Mouse (Mus musculus): Measurements from ENCODE around the gene Scrn2.
A peak's percentile ranks its signal among the peaks of the same experiment; 100 is the strongest.

The Scrn2 gene

GRCm38 (mm10) chr11:97029686-97030417, at the start of gene Scrn2:
TSS of gene Scrn2 (plus strand) at chr11:97029938.
- peak; percentile 83 to 91 for DNase-seq

- DNase-seq: no peak
These were observed 49.7 kb upstream of the Scrn2 start for GRCm38 (mm10) chr11:96980021-96980420.

- no peak for DNase-seq
These were observed 48.3 kb upstream of the Scrn2 start for GRCm38 (mm10) chr11:96981461-96981860.

DNA sequence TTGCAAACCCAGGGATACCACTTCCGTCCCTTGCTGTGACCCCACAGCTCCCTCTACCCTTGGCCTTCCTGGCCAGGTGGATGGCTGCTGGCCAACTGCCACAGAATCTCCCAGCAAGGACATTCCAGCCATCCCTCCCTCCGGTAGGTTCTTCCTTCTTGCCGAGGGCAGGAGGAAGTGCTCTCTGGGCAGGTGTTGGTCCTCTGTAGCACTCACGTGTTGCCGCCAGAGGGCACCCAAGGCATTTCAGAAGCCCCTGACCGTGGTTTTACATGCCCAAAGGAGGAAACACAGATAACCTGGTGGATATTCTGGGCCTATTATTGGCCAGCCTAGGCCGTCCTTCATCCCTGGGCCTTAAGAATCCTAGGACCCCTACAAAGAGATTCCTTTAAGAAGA, 47.4 kb upstream of the Scrn2 start:
- DNase-seq: peak; percentile 87 to 89

- DNase-seq: no peak
These were observed 46.9 kb upstream of the Scrn2 start, which contains the start of gene Sp2 for GRCm38 (mm10) chr11:96982859-96983258. TSS of gene Sp2 (minus strand) at chr11:96982959.

- no peak for DNase-seq
These were observed 44.8 kb upstream of the Scrn2 start for GRCm38 (mm10) chr11:96984903-96985302.

DNA sequence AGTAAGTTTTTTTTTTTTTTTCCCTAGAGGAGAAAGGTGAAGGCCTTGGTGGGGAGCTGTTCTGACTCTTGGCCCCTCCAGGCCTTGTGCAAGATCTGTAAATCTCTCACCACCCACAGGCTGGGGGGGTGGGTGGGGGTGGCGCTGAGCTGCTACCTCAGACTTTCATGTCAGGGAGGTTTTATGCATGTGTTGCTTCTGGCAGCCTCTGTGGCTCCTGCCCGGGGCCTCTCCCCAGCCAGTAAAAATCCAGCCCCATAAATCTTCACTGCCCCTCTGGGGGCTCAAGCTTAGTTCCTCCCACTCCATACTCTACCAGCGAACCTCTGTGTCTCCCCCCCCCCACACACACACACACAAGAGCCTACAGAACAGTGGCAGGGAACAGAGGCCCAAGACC, 43.3 kb upstream of the Scrn2 start:
- no peak for DNase-seq

DNA sequence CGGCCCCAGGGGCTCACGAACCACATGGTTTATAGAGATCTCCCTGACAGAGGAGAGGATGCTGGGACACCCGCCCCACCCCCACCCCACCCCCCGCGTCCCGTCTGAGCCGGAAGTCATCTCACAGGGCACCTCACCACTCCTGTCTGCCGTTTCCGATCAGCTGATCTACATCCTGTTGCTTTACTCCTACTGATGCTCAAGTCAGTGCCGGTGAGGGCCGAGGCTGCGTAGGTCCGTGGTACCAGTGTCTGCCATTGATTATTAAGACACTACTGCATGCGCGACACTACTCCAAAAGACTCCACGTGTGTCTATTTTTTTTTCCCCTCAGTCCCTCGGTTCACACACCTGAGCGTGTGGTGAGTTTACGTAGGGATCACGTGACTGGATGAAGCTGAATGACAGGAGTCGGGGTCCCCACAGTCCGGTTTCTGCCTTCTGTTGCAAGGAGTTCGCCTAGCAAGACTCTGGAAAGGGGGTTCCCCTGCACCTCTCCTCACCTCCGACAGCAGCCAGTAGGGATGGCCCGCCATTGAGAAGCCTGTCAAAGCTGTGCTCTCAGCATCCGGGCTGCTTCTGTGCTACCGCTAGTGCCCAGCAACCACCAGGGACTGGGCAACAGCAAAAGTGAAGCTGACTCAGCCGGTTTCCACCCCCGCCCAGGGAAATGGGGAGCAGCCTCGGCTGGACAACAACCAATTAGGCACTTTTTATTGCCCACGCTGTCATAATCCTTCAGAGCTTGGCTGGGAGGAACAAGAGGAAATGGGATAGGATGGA, 41.7 kb upstream of the Scrn2 start:
- peak in 1 of 2 experiments; percentile 22 for DNase-seq

GRCm38 (mm10) chr11:96991501-96991900, 38.2 kb upstream of the Scrn2 start:
- no peak for DNase-seq

- no peak for DNase-seq
These were observed 36.9 kb upstream of the Scrn2 start for GRCm38 (mm10) chr11:96992722-96993311.

GRCm38 (mm10) chr11:96995031-96995430, 34.7 kb upstream of the Scrn2 start:
- no peak for DNase-seq

DNA sequence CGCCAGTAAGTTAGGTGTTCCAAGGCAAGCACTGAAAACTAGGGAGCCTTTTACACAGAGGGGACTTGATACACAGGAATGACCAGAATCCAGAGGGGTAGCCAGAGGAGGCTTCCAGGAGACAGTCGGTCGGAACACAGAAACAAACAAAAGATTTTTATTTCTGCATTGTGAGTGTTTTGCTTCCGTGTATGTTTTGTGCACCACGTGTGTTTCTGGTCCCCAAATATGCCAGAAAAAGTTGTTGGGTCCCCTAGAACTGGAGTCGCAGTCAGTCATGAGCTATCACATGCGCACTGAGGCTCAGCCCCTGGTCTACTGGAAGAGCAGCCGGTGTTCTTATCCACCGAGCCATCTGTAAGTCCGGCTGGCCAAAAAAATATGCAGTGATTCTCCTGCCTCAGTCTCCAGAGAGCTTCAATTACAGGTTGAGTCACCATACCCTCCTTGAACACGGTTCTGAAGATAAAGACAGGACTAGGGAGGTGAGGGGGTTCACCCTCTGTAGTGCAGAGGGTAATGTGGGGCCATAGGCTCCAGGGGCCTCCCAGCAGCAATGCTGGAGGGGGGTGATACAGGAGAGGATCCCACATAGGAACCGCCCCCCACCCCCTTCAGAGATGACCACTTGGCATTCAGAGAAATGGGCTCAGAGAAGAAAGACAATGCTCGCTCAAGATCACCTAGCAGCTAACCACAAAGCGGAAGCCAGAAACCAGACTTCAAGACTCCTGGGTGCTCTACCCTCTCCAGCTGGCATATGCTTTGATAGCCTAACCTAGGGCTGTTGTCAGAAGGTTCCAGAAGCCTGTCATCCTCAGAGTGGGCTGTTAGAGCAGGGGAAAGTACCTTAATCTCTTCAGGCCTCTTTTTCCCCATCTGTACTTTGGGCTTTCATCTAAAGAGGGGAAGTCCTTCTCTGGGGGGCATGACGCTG, 33.6 kb upstream of the Scrn2 start:
- no peak for DNase-seq

DNA sequence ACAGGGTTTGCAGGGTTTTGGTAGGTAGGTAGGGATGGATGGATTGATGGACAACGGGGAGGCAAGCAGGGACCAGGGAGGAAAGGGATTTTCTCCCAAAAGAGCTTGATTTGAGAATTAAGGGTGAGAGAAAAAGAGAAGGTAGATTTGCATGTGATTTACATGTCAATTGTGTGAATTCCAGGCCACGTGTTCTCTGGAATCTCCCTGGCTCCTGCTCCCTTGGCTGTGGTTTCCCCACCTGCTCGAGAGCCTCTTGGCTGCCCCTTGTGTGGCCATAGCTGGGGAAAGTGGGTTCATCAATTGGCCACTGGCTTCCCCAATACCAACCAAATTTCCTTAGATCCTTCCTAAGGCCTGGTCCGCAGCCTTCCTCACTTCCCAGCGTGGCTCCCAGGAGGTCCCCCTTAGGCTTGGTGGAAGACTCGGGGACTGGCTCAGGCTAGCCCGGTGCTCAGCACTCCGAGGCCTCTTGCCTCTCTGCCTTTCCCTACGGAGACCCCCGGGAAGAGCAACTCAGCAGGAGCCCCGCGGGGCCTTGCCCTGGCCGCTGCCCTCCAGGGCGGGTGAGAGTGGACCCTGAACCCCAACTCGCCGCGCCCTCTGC, 32.9 kb upstream of the Scrn2 start:
- DNase-seq: no peak

DNA sequence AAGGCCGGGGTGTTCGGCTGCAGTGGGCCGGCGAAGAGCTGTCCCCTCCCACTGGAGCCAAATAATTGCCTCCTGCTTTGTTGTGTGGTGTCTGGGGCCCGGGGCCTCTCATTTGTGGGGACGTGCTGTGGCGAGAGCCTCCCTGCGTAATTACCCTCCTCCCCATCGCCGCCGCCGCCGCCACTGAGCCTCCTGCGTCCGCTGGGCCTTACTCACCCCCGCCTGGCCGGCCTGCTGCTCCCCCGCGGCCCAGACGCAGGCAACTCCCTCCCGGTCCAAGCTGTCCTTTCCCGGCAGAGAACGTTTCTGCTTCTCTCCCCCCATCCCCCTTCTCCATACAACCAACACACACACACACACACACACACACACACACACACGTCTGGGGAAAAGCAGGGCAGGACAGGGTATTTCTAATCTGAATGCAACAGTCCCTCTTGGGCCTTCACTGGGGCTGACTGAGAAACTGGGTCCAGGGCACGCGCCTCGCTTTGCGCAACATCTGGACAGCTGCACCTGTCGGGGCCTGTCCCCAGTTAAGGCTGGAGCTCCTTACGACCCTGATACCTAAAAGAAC, 32.3 kb upstream of the Scrn2 start:
- peak; percentile 69 to 74 for DNase-seq

- DNase-seq: no peak
These were observed 26.6 kb upstream of the Scrn2 start for GRCm38 (mm10) chr11:97003170-97003569.

DNA sequence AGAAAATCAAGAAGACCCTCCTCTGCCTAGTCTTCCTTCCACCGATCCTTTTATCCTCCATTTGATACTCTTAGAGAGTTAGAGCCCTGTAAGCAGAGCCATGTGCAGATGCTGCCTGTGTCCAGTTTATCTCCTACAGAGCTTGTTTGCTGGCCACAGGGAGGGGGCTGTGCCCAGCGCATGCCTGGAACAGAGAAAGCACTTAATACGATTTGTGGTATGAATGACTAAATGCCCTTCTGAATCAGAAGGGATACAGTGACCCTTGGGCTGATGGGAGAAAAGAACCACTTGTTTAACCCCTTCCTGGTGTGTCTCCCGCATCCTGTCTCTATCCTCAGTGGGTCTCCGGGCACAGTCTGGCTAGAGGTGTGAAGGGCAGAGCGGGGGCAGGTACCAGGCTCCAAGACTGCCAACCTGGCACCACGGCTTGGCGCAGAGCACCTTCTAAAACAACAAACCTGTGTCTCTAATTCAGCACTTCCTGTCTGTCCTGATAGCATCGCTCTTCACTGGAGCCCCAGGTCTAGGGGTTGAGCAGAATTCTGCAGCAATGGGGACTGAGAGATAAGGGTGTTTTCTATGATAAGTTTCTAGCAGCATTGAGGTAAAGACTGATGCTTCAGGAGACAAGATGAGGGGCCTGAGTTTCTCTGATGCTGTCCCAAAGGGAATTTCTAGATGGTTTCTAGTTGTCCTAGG, 22.5 kb upstream of the Scrn2 start:
- DNase-seq: no peak

DNA sequence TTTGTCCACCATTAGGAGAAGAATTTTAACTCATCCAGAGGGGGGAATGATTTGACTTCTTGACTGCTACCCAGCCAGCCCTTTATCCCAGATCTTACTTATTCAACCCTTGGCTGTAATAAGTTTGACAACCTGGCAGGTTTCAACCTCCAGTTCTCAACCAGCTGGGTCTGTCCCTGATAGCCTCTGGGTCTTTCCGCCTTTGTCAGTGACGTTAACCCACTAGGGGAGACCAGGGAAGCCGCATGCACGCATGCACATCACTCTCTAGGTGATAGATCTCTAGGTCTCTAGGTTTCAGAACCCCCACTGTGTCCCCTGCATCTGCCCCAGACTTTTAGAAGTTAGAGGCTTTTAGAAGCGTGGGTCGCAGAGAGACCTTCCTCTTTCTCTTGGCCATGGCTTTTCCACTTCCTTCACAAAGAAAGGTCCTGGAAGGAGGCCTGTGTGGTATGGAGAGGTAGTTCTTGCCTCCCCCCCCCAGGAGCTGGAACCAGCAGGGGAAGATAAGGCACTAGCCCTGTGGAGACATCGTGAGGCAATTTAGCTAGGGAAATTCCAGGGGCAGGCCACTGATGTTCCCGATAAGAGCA, 20.4 kb upstream of the Scrn2 start:
- no peak for DNase-seq

DNA sequence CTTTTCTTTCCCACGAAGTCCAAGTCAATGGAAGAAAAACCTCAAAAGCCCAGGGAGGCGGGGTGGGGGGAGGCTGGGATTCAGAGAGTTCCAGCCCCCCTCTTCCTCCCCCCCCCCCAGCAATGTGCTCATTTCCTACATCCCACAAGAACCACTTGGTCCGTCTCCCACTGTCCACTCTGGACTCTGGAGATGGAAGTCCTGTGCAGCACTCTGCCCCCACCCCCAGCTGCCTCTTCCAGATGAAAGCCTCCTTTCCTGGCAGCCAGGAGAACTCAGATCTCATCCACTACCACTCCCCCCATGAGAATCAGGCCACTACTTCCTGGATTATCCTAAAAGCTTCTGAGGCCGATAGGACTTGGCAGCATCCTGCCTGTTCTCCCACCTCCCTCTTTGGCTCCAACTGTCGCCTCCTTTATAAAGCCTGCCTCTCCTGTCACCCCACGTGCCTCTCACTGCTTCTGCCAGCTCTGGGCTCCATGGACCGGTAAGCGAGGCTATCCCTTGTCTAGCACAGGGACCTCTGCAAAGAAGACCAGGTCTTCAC, 16.5 kb upstream of the Scrn2 start, which contains the start of gene Sp6:
TSS of gene Sp6 (plus strand) at position 274 of the 550 bp plus-strand sequence.
- no peak for DNase-seq

DNA sequence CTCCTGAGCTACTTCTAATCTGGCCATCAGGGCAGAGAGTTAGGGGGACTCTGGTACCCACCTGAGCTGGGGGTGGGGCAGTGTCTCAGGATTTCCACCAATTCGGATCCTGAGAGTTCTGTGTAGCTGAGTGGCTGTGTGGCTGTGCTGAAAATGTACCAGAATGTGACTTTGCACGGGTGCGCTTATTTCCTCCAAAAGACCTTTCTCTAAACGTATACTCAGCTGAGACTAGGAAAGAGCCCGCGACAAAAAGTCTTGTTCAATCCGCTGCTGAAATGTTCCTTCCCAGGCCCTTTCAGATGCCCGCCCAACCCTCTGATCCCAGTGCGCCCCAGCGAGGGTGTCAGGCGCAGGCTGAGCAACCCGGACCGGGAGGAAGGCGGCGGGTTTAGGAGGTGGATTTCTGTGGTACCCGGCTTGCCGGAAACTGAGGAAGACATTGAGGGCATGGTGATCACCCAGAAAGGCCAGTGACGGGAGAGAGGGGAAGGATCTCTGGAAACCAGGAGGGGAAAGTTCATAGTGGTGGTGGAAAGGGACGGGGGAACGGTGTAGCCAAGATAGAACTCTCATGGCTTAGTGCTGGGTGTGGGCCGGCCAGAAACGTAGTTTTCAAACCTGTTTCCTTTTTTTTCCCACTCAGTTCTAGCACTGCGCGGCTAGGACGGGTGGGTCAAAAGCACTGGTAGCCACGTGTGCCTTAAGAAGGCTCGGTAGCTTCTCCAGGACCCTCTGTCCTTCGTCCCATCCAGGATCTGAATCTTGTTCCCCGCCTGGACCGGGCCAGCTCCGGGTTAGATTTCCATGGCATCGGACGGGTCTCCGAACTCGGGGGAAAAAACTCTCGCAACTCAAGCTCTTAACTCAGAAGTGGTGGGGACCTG, 11.8 kb upstream of the Scrn2 start:
- no peak for DNase-seq
